Mouse (Mus musculus): ENCODE data around the gene Cxxc4.
"Not testable (repeated sequence)": the region's sequence is repeated elsewhere in the genome, so short reads cannot be mapped to it uniquely, and the experiment has no call there.

Gene Cxxc4

GRCm38 (mm10) chr3:134236414-134237112, at the start of gene Cxxc4:
Gene Cxxc4 (plus strand): TSS chr3:134236484.
- peak; percentile 54 for DNase-seq (ENCODE audit: low spot score)

DNA sequence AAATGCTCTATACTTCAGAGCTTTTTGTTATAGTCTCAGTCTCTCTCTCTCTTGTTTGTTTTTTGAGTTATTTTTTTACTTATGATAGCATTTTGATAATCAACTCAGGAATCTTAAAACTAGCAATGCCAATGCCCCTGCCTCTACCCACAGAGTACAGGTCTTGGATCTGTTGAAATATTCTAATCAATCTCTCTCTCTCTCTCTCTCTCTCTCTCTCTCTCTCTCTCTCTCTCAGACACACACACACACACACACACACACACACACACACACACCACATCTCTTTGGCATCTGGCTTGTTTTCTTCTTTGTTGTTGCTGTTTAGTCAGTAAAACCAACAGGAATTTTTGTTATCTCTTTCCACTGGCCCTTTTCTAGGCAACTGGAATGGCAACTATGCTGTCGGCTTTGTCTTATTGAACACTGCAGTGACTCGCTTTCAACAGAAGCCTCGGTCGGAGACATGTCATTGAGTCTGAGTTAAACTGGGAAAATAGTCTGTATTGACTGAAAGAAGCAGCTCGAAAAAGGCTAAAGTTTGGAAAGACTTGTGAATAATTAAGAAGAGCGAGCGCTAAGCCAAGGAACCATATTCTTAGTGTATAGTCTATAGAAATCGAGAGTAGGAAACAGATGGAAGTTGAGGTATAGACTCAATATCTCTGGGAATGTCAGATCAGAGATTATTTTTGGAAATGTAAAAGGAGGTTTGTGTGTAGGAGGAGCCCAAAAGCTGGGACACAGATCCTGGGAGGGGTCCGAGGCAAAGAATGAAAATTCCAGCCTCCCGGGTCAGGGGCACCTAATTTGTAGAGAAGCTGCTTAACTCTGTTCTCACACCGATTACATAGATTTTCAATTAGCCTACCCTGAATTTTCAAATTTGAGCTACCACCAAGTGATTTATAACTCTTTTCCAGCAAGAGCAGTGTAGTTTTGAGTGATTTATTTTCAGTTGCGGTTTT, 47.0 kb upstream of the Cxxc4 start:
- peak; percentile 42 for DNase-seq (ENCODE audit: low spot score)

DNA sequence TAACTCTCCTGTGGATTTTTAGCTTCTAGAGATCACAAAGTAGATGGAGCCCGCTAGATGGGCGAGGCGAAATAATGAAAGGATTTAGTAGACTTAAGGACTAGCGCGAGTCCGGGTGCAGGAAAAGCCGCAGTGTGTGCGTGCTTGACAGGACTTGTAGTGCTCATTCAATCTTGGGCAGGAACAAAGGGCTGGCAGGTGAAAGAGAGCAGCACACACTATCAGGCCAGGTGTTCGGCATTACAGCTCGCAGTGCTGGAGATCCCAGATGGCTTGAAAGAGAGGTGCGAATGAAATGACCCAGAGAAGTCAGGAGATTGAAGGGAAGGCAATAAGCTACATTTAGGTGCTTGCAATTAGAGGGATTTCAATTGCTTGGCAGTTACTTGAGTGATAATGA, 46.2 kb upstream of the Cxxc4 start:
- peak; percentile 65 for DNase-seq (ENCODE audit: low spot score)

DNA sequence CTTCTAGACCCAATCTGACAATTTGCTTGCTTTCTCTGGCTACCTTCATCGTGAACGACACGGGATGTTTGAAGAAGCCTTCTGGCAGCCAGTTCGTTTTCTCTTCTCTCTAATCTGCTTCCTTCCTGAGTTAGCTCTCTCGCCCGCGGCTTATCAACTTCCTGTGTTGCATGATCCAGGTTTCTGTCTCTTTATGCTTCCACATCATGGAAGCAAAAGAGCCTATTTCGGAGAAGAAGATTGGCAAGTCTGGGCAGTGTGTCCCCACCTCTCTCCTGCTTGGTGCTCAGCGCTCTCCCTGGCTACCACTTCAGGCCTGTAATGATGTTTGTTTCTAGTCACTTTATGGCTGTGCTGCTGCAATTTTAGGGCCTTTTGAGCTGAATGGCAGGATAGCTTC, 36.4 kb upstream of the Cxxc4 start:
- no peak for DNase-seq (ENCODE audit: low spot score)

DNA sequence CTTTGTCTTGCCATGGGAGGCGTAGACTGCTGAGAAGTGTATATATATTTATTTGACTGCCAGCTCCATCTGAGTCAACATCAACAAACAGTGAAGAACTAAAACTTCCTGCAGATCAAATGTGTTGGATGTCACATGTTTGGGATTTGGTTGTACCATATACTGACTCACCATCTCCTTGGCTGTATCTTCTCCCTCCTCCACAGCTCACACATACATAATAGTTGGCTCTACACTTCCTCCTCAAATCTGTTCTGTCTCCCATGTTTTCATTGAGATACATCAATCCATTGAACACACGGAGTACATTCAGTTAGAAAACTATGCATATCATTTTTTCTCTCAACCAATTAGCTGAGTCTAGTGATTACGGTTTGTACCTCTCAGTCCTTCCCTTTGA, 29.7 kb upstream of the Cxxc4 start:
- DNase-seq (ENCODE audit: low spot score), result no peak

- DNase-seq (ENCODE audit: low spot score), result no peak
Measured at GRCm38 (mm10) chr3:134210950-134211349, 25.3 kb upstream of the Cxxc4 start.

- not testable (repeated sequence) for DNase-seq (ENCODE audit: low spot score)
Measured at GRCm38 (mm10) chr3:134219881-134220280, 16.4 kb upstream of the Cxxc4 start.

DNA sequence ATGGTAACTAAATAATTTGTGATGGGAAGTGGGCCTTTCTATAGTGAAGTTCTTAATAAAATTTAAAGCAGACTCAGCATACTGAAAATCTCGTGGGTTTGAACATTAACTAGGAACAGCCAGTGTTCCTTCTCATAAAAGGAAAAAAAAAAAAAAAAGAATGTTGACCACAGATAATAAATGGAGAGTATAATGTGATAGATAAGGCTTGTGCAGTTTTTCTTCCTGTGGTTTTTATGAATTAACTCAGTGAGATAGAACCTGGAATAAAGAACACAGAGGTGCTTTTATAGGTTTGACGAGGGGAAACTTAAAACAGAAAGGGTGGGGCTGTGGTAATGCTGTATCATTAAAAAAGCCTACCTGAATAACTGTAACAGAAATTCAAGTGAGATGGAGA, 15.3 kb upstream of the Cxxc4 start:
- no peak for DNase-seq (ENCODE audit: low spot score)

GRCm38 (mm10) chr3:134222593-134222992, 13.7 kb upstream of the Cxxc4 start:
- DNase-seq (ENCODE audit: low spot score), result no peak

- no peak for DNase-seq (ENCODE audit: low spot score)
Measured at GRCm38 (mm10) chr3:134223956-134224355, 12.3 kb upstream of the Cxxc4 start.

DNA sequence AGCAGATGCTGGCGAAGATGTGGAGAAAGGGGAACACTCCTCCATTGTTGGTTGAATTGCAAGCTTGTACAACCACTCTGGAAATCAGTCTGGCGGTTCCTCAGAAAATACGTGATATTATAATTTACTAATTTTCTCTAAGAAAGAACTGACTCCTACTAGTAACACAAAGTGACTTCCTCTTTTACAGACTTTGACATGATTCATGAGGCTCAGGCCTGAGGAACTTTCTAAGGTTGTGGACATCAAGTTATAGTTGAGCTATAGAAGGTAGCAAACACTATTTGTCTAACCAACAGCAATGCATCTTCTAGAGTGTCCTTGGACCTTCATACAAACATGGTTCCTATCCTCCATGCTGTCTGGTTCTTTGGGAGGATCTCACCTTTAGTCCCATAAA, 10.4 kb upstream of the Cxxc4 start:
- DNase-seq (ENCODE audit: low spot score), result no peak

GRCm38 (mm10) chr3:134232753-134233152, 3.5 kb upstream of the Cxxc4 start:
- no peak for DNase-seq (ENCODE audit: low spot score)

- DNase-seq (ENCODE audit: low spot score), result peak; percentile 91
Measured at GRCm38 (mm10) chr3:134235491-134236413, 532 bp upstream of the Cxxc4 start.

GRCm38 (mm10) chr3:134237113-134237805, 975 bp downstream of the Cxxc4 start:
- peak; percentile 45 for DNase-seq (ENCODE audit: low spot score)

DNA sequence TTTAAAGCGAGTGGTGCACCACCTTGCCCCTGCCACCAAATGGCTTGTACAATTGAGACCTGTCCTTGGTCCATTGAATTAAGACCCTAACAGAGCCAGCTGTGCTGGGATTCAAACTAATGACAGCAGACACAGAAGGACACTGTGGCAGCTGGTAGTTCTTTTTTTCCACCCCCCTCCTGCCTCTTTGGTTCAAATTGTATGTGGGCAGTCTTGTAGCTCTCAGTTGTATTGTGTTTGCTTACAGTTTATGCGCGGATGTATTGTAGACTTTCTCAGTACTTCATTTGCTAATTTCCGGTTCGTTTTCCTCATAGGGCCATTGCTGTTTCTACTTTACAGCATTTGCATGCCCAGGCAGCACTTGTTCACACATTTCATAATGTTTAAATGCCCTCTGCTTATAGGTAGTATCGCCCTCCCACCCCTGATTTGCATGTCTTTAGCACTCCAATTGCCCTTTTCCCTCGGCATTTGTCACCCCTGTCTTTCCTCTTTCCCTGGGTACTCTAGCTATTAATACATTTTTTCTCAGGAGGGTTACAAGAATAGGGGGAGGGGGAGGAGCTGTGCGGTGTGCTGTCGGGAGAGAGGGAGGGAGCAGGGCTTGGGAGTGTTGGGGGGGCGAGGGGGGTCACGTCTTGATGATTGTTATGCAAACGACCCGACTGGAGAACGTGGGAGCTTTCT, 2.5 kb downstream of the Cxxc4 start:
- DNase-seq (ENCODE audit: low spot score), result peak; percentile 86

- peak; percentile 62 for DNase-seq (ENCODE audit: low spot score)
Measured at GRCm38 (mm10) chr3:134239321-134239970, 3.2 kb downstream of the Cxxc4 start.

DNA sequence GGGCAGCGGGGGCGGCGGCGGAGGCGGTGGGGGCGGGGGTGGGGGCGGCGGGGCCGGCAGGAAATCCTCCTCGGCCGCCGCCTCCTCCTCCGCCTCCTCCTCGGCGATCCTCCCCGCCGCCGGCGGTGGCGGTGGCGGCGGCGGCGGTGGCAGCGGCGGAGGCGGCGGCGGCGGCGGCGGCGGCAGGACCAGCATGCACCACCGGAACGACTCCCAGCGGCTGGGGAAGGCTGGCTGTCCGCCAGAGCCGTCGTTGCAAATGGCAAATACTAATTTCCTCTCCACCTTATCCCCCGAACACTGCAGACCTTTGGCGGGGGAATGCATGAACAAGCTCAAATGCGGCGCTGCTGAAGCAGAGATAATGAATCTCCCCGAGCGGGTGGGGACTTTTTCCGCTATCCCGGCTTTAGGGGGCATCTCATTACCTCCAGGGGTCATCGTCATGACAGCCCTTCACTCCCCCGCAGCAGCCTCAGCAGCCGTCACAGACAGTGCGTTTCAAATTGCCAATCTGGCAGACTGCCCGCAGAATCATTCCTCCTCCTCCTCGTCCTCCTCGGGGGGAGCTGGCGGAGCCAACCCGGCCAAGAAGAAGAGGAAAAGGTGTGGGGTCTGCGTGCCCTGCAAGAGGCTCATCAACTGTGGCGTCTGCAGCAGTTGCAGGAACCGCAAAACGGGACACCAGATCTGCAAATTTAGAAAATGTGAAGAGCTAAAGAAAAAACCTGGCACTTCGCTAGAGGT, 3.9 kb downstream of the Cxxc4 start:
- DNase-seq (ENCODE audit: low spot score), result peak; percentile 80

GRCm38 (mm10) chr3:134240718-134241025, 4.4 kb downstream of the Cxxc4 start:
- DNase-seq (ENCODE audit: low spot score), result peak; percentile 42

DNA sequence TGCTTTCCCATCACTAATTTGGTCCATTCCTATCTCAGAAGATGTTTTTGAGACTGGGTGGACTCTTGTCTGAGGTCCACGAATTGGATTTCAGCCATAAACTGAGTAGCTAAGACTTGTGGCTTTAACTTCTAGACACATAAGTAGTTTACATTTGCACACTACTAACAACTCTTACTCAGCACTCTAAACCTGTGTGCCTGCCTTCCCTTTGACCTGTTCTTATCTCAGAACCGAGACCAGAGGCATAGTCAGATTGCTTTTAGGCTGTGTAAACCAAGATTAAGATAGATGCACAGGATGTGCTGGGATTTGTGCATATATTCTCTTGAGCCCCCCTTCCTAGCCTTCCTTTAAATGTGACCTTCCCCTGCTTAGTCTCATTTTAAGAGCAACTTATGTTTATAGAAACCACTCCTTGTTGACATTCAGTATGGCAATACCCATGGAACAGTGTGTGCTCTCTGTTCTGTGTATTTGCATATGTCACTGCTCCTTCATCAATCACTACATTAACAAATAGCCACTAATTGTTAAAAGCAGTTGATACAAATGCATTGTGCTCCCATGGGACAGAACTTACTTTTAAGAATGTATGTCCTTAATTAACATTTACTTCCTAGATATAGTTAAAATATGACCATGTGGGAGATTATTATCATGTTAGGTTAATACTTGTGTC, 7.0 kb downstream of the Cxxc4 start:
- DNase-seq (ENCODE audit: low spot score), result peak; percentile 25
